Mouse (Mus musculus) embryonic fibroblast, embryonic 13.5 days (primary cell): ENCODE results near the gene Shroom3.

Experiments used
- CTCF ChIP-seq: IDR thresholded peaks from 2 replicates; pipeline ENCODE4 v1.5.1; 2011; ENCODE audit warnings: mild to moderate bottlenecking, control low read depth, low read length, moderate library complexity, borderline replicate concordance; ENCODE audit not compliant: insufficient read depth
- POLR2A ChIP-seq: IDR thresholded peaks from 2 replicates; pipeline ENCODE4 v1.6.1; 2011; ENCODE audit warnings: low read depth, mild to moderate bottlenecking, control low read depth, low read length, moderate library complexity

GRCm38 (mm10) chr5:92959708-92960107, 276.5 kb downstream of the Shroom3 start:
- TF ChIP-seq POLR2A, result no peak
- no peak for TF ChIP-seq CTCF
